Mouse (Mus musculus) layer of hippocampus, adult 8-10 months (tissue): ENCODE measurements around the gene C2cd2l. TPM values are rescaled to one million over a fixed set of nuclear protein-coding genes. Genes with fewer than 3 reads are reported as not detected.
A peak's percentile ranks its signal among the peaks of the same experiment; 100 is the strongest.

Source experiments
- DNase-seq, 2 experiments: peaks; one replicate each; pipeline ENCODE4 v3.0.0; 2022; ENCODE audit warnings: low spot score in 2 of 2
- microRNA-seq, 2 experiments: library from miRNA; unstranded; fragments of <30 nt; microRNA quantifications; one replicate each; pipeline ENCODE4 v1.2.0; 2022
- total RNA-seq, 4 experiments: library from RNA; stranded (reverse); gene quantifications; 2 replicates each; pipeline ENCODE4 v1.2.4; 2022

C2cd2l gene
- total RNA-seq, 4 experiments from 2014 or later, result 177 to 228 (median 205) TPM

- peak; percentile 72 to 76 for DNase-seq
These were observed 52.1 kb downstream of the C2cd2l start for GRCm38 (mm10) chr9:44268027-44268360.

- DNase-seq, result no peak
These were observed 52.6 kb downstream of the C2cd2l start for GRCm38 (mm10) chr9:44267319-44268026.

GRCm38 (mm10) chr9:44266478-44267226 lies 53.4 kb downstream of the C2cd2l start:
- peak; percentile 42 to 54 for DNase-seq

GRCm38 (mm10) chr9:44261388-44261787 lies 58.7 kb downstream of the C2cd2l start:
- DNase-seq, result no peak

Small RNA genes lying within 50 kb of the gene (microRNA-seq; reads per million reads assigned to microRNA genes)
- 0 reads per million in 2 experiments for gene Gm44335

Other genes with a start within 250 kb of the C2cd2l start
- 1 to 10 TPM in 2 of 4 experiments, under 1 TPM in 2; 0.33 to 1.4 (median 0.95) TPM for gene Mfrp, start 218.6 kb downstream of the C2cd2l start, total RNA-seq
- gene C1qtnf5, start 213.0 kb downstream of the C2cd2l start, total RNA-seq, result 10 to 100 TPM; 14.6 to 23.4 (median 18.8) TPM
- 1 to 10 TPM in 1 of 4 experiments, under 1 TPM in 3; 0.43 to 1.1 (median 0.58) TPM for gene Gm49380, start 206.8 kb downstream of the C2cd2l start, total RNA-seq
- gene Rnf26, start 206.8 kb downstream of the C2cd2l start, total RNA-seq, result 10 to 100 TPM; 27.2 to 31.7 (median 28.4) TPM
- 10 to 100 TPM; 13.3 to 16.8 (median 14.8) TPM for gene Mcam, start 185.8 kb downstream of the C2cd2l start, total RNA-seq
- gene Cbl, start 86.2 kb downstream of the C2cd2l start, total RNA-seq, result 10 to 100 TPM; 58.7 to 75.3 (median 65.0) TPM
- gene Ccdc153, start 79.6 kb downstream of the C2cd2l start, total RNA-seq, result 10 to 100 TPM in 1 of 4 experiments, 1 to 10 TPM in 3; 2.4 to 10.2 (median 4.0) TPM
- 1 to 10 TPM in 3 of 4 experiments, under 1 TPM in 1; 0.49 to 2.0 (median 1.1) TPM for gene Pdzd3, start 68.8 kb downstream of the C2cd2l start, total RNA-seq
- 10 to 100 TPM in 3 of 4 experiments, 1 to 10 TPM in 1; 8.7 to 13.1 (median 10.5) TPM for gene Nlrx1, start 51.7 kb downstream of the C2cd2l start, total RNA-seq
- gene Abcg4, start 31.7 kb downstream of the C2cd2l start, total RNA-seq, result 10 to 100 TPM; 69.2 to 77.6 (median 71.1) TPM
- gene Hinfp, start 14.6 kb downstream of the C2cd2l start, total RNA-seq, result 10 to 100 TPM; 32.0 to 40.3 (median 38.4) TPM
- 10 to 100 TPM; 15.1 to 19.7 (median 16.1) TPM for gene Dpagt1, start 5.7 kb upstream of the C2cd2l start, total RNA-seq
- gene H2afx, start 14.4 kb upstream of the C2cd2l start, total RNA-seq, result 10 to 100 TPM; 40.3 to 44.3 (median 41.6) TPM
- gene Hmbs, start 23.9 kb upstream of the C2cd2l start, total RNA-seq, result 10 to 100 TPM; 20.2 to 26.9 (median 25.3) TPM
- 10 to 100 TPM; 56.4 to 64.6 (median 60.9) TPM for gene Vps11, start 41.4 kb upstream of the C2cd2l start, total RNA-seq
- gene Hyou1, start 59.2 kb upstream of the C2cd2l start, total RNA-seq, result 100 to 1,000 TPM in 3 of 4 experiments, 10 to 100 TPM in 1; 96.8 to 147 (median 121) TPM
- gene Slc37a4, start 76.6 kb upstream of the C2cd2l start, total RNA-seq, result 10 to 100 TPM; 24.0 to 29.5 (median 28.1) TPM
- gene Rps25, start 86.9 kb upstream of the C2cd2l start, total RNA-seq, result 100 to 1,000 TPM; 739 to 859 (median 825) TPM
- 10 to 100 TPM; 63.7 to 73.0 (median 68.9) TPM for gene Trappc4, start 87.3 kb upstream of the C2cd2l start, total RNA-seq
- 10 to 100 TPM; 21.1 to 24.9 (median 23.4) TPM for gene Ccdc84, start 98.3 kb upstream of the C2cd2l start, total RNA-seq
- gene Foxr1, start 120.9 kb upstream of the C2cd2l start, total RNA-seq, result not detected
- gene Upk2, start 134.7 kb upstream of the C2cd2l start, total RNA-seq, result not detected
- 10 to 100 TPM; 61.8 to 68.3 (median 64.9) TPM for gene Bcl9l, start 162.5 kb upstream of the C2cd2l start, total RNA-seq
- not detected for gene Cxcr5, start 241.6 kb upstream of the C2cd2l start, total RNA-seq